Mouse (Mus musculus) frontal cortex, adult (tissue): ENCODE data around the gene Kcna1.

Experiments
- ATAC-seq: cut with Nextera tagmentation; 2 replicates; pipeline ENCODE4 v1.9.2; 2017; ENCODE audit warnings: mild to moderate bottlenecking, moderate library complexity, mixed read lengths; ENCODE audit not compliant: low TSS enrichment

Gene Kcna1

GRCm38 (mm10) chr6:126646381-126646780, at the start of gene Kcna1:
TSS of gene Kcna1 (minus strand) at chr6:126646384.
- ATAC-seq = no peak

DNA sequence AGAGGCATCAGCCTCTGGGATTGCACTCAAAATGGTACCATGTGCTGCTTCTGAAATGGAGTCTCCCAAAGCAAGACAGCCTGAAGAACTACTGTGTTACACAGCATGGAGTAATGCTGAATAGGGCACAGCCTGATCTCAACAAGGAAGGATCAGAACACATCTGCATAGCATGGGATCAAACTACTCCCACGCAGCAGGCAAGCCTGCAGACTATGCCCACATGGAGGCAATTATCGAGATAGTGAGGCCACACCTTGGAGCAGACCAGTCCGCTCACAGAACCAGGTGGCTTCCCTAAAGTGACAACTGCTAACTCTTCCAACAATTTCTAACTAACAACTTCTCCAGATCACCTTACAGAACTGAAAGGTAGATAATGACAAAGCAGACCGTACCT, 40.9 kb upstream of the Kcna1 start:
- ATAC-seq = no peak

DNA sequence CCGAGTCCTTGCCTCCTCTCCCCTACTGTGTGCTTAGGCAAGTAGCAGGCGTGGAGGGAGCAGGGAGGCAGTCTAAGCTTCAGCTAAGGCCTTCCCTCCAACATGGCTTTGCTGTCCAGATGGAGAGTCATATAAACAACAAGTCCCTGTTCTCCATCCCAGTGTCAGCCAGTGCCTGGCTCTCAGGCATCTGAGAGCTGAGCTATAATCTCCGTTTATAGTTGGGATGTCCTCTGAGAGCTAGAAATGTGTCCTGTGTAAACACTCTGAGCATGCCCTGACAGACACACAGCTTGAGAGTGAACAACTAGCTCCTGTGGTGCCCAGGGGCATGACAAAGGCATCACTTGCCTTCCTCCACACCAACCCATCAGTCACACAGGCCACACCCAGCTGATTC, 39.0 kb upstream of the Kcna1 start:
- ATAC-seq = peak; percentile 31; the same call in 1 of the 2 replicates

DNA sequence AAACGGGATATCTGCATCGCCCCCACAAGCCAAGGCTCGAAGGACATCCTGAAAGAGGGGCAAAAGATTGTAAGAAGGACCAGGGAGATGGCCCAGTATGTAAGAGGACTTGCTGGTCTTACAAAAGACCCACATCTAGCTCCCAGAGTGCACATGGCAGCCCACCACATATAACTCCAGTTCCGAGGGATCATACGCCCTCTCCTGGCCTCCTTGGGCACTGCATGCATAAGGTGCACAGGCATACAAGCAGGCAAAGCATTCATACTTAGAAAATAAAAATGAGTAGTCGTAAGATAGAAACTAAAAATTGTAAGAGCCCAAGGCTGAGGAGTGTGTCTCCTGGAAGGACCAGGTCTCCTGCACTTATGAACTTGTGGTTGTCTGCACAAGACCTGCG, 32.8 kb upstream of the Kcna1 start:
- no peak for ATAC-seq

DNA sequence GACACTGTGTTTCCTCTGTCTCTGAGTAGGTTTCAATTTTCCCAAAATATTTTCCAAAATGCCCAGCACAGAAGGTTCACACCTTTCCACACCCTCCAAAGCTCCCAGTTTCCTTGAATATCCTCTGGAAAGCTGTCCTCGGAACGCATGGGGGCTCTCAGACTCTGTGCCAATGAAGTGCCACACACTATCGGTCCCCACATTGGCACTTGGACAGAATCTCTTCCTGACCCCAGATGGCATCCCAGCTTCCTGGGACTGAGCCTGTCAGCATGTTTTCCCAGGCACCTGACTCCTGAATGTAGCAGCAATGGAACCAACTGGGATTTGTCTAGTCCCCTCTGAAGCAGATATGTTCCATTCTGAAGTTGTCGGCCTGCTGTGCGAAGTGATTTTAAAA, 20.8 kb upstream of the Kcna1 start:
- no peak for ATAC-seq

DNA sequence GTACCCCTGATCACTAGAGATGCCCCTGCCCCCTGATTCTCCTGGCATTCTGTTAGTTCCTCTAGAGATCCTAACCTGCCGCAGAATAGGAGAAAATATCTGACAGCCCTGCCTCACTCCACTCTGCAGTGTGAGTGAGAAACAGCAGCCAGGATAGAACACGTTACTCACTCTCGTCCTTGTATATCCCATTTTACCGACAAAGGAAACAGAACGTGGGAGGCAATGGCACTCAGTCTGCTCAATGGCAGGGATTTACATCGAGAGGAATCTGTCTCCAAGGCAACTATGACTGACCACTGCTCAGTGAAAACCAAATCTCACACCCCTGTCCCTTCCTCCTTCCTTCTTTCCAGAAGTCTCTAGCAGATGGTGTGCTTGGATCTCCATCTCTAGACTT, 19.9 kb upstream of the Kcna1 start:
- peak; percentile 89 for ATAC-seq

GRCm38 (mm10) chr6:126664569-126664968, 18.4 kb upstream of the Kcna1 start:
- no peak for ATAC-seq

GRCm38 (mm10) chr6:126657646-126658394, 11.6 kb upstream of the Kcna1 start:
- peak; percentile 62; the same call in 1 of the 2 replicates for ATAC-seq

DNA sequence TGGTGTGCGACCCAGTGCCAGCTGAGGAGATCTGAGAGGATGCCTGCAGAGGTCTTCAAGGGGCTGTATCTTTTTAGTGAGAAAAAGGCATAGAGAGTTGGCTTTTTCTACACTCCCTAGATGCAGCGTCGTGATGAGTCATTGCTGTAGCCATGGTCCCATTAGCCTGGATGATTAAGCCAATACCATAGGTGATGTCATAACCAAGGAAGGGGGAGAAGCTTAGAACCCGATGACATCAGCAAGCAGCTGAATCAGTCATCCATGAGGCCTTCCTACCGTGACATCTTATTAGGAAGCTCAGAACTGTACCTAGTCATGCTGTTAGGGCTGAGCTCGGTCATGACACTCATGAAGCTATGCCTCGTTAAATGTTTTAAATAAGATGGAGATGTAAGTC, 7.4 kb upstream of the Kcna1 start:
- no peak for ATAC-seq

DNA sequence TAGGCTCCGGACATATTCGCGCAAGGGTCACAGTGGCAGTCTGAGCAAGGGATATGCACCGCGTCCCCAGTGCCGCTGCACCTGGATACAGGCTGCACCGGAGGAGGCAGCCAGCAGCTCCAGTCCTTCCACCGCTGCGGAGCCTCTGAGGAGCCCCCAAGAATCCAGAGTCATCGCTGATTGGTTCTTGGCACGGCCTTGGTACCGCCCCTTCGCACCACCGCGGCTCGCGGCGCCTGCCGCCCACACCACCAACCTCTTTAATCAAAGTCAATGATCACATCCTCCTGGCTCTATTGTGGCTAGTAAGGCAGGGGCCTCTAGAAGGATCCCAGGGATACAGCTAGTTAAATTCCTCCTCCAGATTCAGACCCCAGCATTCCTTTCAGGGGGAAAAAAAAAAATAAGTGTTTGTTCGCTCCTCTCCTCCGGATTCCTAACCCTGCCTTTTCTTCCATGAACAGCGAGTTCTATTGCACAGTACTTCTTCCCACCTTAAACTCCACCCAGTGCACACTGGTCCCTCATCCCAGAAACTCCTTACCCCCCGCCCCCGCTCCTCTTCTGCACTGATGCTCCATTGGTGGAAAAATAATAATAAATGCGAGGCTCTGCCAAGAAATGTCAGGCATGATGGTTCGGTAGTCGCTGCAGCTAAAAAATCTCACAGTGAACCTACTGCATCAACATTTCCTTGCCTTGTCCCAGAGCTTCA, 383 bp downstream of the Kcna1 start:
- ATAC-seq = peak; percentile 66

DNA sequence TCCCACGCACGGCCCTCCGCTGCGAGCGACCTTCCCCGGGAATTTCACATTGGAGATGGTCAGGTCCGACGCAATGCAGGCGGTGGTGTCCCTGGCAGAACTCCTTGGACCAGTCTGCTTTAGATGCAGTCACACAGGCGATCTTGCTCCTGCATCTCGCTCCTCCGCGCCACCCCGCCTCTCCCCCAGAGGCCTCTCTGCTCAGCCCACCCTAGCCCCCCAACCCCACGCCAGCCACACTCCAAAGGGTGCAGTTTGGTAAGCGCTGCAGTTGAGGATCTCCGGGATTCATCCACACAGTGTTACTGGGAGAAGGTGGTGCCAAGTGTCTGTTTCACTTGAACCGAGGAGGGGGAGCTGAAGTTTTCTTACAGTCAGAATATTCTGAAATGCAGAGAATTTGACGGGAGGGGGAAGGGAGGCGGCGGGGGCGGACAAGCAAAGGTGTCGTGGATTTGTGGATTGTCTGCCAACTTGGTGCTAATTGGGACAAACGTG, 1.1 kb downstream of the Kcna1 start:
- ATAC-seq = peak; percentile 31

- ATAC-seq = peak; percentile 58
Observed at GRCm38 (mm10) chr6:126644181-126645043, 1.8 kb downstream of the Kcna1 start.

DNA sequence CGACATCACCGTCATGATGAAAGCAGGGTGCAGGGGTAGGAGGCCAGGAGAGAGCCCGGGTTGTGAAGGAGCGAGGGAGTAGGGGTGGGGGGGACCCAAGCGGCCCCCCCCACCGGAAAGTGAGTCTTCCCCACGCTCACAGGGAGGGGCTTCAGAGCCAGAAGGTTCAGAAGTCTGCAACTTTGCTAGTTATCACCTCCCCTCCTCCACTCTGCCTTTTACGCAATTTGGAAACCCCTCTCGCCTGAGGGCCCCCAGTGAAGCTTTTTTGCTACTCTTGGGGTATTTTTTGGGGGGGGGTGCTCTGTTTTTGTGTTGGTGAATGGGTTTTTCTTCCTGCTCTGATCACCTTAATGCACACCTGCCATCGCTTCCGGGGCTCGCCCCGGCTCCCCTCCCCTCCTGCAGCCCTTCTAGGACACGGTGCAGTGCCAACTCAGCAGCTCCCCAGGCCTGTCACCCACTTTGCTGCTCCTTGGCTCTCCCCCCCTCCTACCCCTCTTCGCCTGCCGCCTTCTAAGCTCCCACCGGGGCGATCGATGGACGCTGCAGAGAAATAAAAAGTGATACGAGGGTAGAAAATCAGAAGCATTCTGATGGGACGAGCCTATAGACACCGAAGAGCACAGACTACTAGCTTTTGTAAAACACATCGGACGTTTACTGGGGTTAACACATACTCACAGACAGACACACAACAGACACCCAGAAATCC, 2.7 kb downstream of the Kcna1 start:
- no peak for ATAC-seq

DNA sequence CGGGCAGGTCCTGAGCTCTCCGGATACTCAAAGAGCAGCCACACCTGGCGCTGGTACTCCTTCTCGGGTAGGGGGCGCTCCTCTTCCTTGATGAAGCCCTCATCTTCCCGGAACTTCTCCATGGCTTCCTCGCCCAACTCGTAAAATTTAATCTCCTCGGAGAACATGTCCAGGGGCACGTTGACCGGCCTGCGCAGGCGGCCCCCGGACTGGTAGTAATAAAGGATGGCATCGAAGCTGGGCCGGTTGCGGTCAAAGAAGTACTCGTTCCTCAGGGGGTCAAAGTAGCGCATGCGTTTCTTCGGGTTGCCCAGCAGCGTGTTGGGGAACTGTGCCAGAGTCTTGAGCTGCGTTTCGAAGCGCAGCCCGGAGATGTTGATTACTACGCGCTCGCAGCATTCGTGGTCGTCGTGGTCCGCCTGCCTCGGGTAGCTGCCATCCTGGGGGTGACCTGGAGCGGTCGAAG, 3.3 kb downstream of the Kcna1 start:
- 0 out of 2 replicates have a peak, but pooled peaks have one; percentile 18 for ATAC-seq

DNA sequence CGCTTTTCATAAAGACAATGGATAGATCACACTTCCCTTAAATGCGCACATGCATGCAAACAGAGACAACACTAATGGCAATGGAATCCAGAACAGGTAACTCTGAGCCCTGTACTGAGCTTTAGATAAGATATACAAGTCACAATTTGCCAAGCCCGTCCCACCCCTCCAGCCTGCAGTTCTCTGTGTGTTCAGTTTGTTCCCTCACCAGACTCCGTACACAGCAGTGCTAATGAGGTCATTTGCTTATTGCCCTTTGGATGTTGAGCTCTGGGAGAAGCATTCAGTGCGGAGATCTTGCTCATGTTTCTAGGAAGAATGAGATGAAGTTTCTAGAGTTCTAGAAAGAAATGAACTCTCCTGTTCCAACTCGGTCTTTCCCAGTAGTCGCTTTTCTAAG, 17.7 kb downstream of the Kcna1 start:
- ATAC-seq = no peak

DNA sequence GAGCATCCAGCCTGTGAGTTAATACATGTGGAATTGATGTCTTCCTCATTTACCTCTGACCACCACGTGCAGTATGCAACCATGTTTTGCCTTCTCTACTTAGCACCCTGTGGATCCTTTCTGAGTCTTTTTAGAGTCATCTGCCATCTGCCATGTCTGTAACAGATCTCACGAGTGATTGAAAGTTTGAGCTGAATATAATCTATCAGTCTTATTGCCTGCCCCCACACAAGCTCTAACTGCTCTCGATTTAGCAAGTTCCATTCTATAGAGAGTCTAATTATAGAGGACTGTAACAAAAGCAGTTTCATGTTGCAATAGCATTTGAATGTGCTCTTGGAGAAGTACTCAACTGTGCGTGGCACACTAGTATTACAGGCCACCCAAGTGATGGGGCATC, 27.7 kb downstream of the Kcna1 start:
- peak; percentile 51 for ATAC-seq

- ATAC-seq = peak; percentile 58
Observed at GRCm38 (mm10) chr6:126610746-126611145, 35.4 kb downstream of the Kcna1 start.

GRCm38 (mm10) chr6:126609193-126609947, 36.8 kb downstream of the Kcna1 start:
- no peak for ATAC-seq

DNA sequence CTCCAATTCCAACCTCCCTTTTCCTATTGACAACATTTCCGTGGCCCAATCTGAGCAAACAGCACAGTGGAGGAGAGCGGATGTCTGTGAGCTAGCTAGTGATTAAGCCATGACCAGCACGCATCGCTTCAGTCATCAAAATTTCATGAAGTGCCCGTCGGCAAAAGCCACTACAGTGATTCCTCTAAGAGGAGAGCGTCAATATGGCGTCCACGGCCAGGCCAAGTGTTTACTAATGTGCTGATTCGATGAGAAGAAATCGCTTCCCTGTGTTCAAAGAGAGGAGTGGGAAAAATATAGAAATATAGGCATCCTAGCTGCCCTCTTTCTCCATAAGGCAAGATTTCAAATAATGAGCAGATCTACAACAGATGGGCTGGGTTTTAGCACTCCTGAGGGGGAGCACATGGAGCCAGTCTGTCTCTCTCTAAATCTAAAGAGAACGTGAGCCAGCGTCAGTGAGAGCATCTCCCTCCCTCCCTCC, 44.3 kb downstream of the Kcna1 start:
- ATAC-seq = peak; percentile 47; the same call in 1 of the 2 replicates
